Mouse (Mus musculus): ENCODE data around the gene Axl. TPM values are rescaled to one million over a fixed set of nuclear protein-coding genes. Genes with fewer than 3 reads are reported as not detected.
A peak's percentile ranks its signal among the peaks of the same experiment; 100 is the strongest.
"Not testable (repeated sequence)": the region's sequence is repeated elsewhere in the genome, so short reads cannot be mapped to it uniquely, and the experiment has no call there.

Axl gene
- polyA plus RNA-seq, 1 experiment: 34.9 TPM

- peak in 1 of 2 experiments; percentile 45 for DNase-seq (ENCODE audit: extremely low spot score in 1 of 2, low spot score in 1 of 2)
Observed at GRCm38 (mm10) chr7:25755468-25755833, 33.1 kb downstream of the Axl start.

GRCm38 (mm10) chr7:25754738-25755467 is 33.6 kb downstream of the Axl start, which contains the start of gene Hnrnpul1:
Hnrnpul1 (minus strand) TSS chr7:25754757.
- peak; percentile 100 for DNase-seq (ENCODE audit: extremely low spot score in 1 of 2, low spot score in 1 of 2)

- no peak for DNase-seq (ENCODE audit: extremely low spot score in 1 of 2, low spot score in 1 of 2)
Observed at GRCm38 (mm10) chr7:25754439-25754737, 34.1 kb downstream of the Axl start.

GRCm38 (mm10) chr7:25753643-25754438 is 34.7 kb downstream of the Axl start:
- peak in 1 of 2 experiments; percentile 29 for DNase-seq (ENCODE audit: extremely low spot score in 1 of 2, low spot score in 1 of 2)

GRCm38 (mm10) chr7:25753076-25753475 is 35.4 kb downstream of the Axl start:
- no peak for DNase-seq (ENCODE audit: extremely low spot score in 1 of 2, low spot score in 1 of 2)

GRCm38 (mm10) chr7:25746844-25747243 is 41.7 kb downstream of the Axl start:
- no peak for DNase-seq (ENCODE audit: extremely low spot score in 1 of 2, low spot score in 1 of 2)

- no peak for DNase-seq (ENCODE audit: extremely low spot score in 1 of 2, low spot score in 1 of 2)
Observed at GRCm38 (mm10) chr7:25738277-25738676, 50.2 kb downstream of the Axl start.

GRCm38 (mm10) chr7:25736920-25737319 is 51.6 kb downstream of the Axl start:
- DNase-seq (ENCODE audit: extremely low spot score in 1 of 2, low spot score in 1 of 2): no peak

- DNase-seq (ENCODE audit: extremely low spot score in 1 of 2, low spot score in 1 of 2): no peak
Observed at GRCm38 (mm10) chr7:25734991-25735390, 53.5 kb downstream of the Axl start.

GRCm38 (mm10) chr7:25731294-25732055 is 57.0 kb downstream of the Axl start:
- DNase-seq (ENCODE audit: extremely low spot score in 1 of 2, low spot score in 1 of 2): no peak

- DNase-seq (ENCODE audit: extremely low spot score in 1 of 2, low spot score in 1 of 2): no peak
Observed at GRCm38 (mm10) chr7:25729862-25730261, 58.6 kb downstream of the Axl start.

- DNase-seq (ENCODE audit: extremely low spot score in 1 of 2, low spot score in 1 of 2): no peak
Observed at GRCm38 (mm10) chr7:25729396-25729795, 59.1 kb downstream of the Axl start.

- no peak for DNase-seq (ENCODE audit: extremely low spot score in 1 of 2, low spot score in 1 of 2)
Observed at GRCm38 (mm10) chr7:25727800-25728199, 60.7 kb downstream of the Axl start.

- no peak for DNase-seq (ENCODE audit: extremely low spot score in 1 of 2, low spot score in 1 of 2)
Observed at GRCm38 (mm10) chr7:25725886-25726285, 62.6 kb downstream of the Axl start.

- DNase-seq (ENCODE audit: extremely low spot score in 1 of 2, low spot score in 1 of 2): not testable (repeated sequence)
Observed at GRCm38 (mm10) chr7:25721776-25722175, 66.7 kb downstream of the Axl start.

GRCm38 (mm10) chr7:25720760-25721159 is 67.7 kb downstream of the Axl start:
- DNase-seq (ENCODE audit: extremely low spot score in 1 of 2, low spot score in 1 of 2): no peak

GRCm38 (mm10) chr7:25719761-25720610 is 68.5 kb downstream of the Axl start:
- DNase-seq (ENCODE audit: extremely low spot score in 1 of 2, low spot score in 1 of 2): peak in 1 of 2 experiments; percentile 90

- peak; percentile 93 to 98 for DNase-seq (ENCODE audit: extremely low spot score in 1 of 2, low spot score in 1 of 2)
Observed at GRCm38 (mm10) chr7:25718788-25719417, 69.6 kb downstream of the Axl start, which contains the start of gene Ccdc97. Ccdc97 (minus strand) TSS chr7:25719088.

GRCm38 (mm10) chr7:25717478-25717877 is 71.0 kb downstream of the Axl start:
- DNase-seq (ENCODE audit: extremely low spot score in 1 of 2, low spot score in 1 of 2): no peak

Measured in frontal cortex, adult 2 months (tissue).